Comparison of ENCODE assay signal across 9 mouse cellular contexts in genomic region chr14:23015321-23016067, GRCm38 (mm10).
DNase-seq lines count a peak whose midpoint lies in the region; ATAC-seq and TF ChIP-seq lines count a peak whose summit lies in the region.
"Had no signal": no experiment of that assay in that cellular context is flagged by ENCODE, and none has a peak within 500 bp of the region (broad histone marks: within the 10 kb centered on the region; RNA-seq: fewer than 3 reads in every experiment).

No protein-coding gene starts in this region.

- H3K4me2 ChIP-seq in kidney, embryonic 15.5 days, result peak overlapping the region; percentile 33; the same call in 1 of the 2 replicates
- H3K4me2 ChIP-seq in hindbrain, embryonic 15.5 days, result peak overlapping the region; percentile 18; the same call in 1 of the 2 replicates
- H3K4me2 ChIP-seq in midbrain, postnatal 0 days (ENCODE audit: low read depth, low read length, poor library complexity, severe bottlenecking), result no peak overlapping the region

- no peaks in the 10 kb centered on the region for H3K27me3 ChIP-seq in kidney, embryonic 15.5 days
- H3K27me3 ChIP-seq in embryonic facial prominence, embryonic 10.5 days (replicated peaks; ENCODE audit: low read depth, poor library complexity, severe bottlenecking), result no peaks in the 10 kb centered on the region
- no peaks in the 10 kb centered on the region for H3K27me3 ChIP-seq in hindbrain, embryonic 15.5 days
- H3K27me3 ChIP-seq in midbrain, postnatal 0 days (ENCODE audit: insufficient read depth, low read length), result no peaks in the 10 kb centered on the region

- WGBS in kidney, embryonic 15.5 days, result 26% methylated on average over 16 of the region's 16 CpGs
- 71% methylated on average over 16 of the region's 16 CpGs for WGBS in embryonic facial prominence, embryonic 10.5 days
- WGBS in hindbrain, embryonic 15.5 days, result 30% methylated on average over 16 of the region's 16 CpGs
- WGBS in midbrain, postnatal 0 days, result 33% methylated on average over 16 of the region's 16 CpGs

- H3K9ac ChIP-seq in kidney, embryonic 15.5 days, result no peak overlapping the region
- no peak overlapping the region for H3K9ac ChIP-seq in hindbrain, embryonic 15.5 days
- no peak overlapping the region for H3K9ac ChIP-seq in midbrain, postnatal 0 days (replicated peaks; ENCODE audit: low read length, poor library complexity, severe bottlenecking)
- H3K9ac ChIP-seq: liver, embryonic 14.5 days had no signal

- H3K27ac ChIP-seq in kidney, embryonic 15.5 days, result peak overlapping the region; percentile 88
- peak overlapping the region; percentile 63 for H3K27ac ChIP-seq in embryonic facial prominence, embryonic 10.5 days (replicated peaks)
- peak overlapping the region; percentile 48 for H3K27ac ChIP-seq in hindbrain, embryonic 15.5 days (replicated peaks)
- H3K27ac ChIP-seq in midbrain, postnatal 0 days (ENCODE audit: low read depth, low read length), result peak overlapping the region; percentile 8; the same call in 1 of the 2 replicates
- H3K27ac ChIP-seq: liver, embryonic 14.5 days had no signal

- no peak for TF ChIP-seq CTCF in midbrain, postnatal 0 days (IDR thresholded peaks at IDR 0.05)

- ATAC-seq in kidney, embryonic 15.5 days (replicated peaks; ENCODE audit: low FRiP score), result peak; percentile 60; the same call in 1 of the 2 replicates
- ATAC-seq in hindbrain, embryonic 15.5 days (ENCODE audit: low FRiP score, low read depth), result peak; percentile 69
- ATAC-seq in midbrain, postnatal 0 days (ENCODE audit: low FRiP score), result no peak
- no peak for ATAC-seq in granulocyte monocyte progenitor cell, adult 5-6 weeks (replicated peaks; ENCODE audit: poor library complexity, severe bottlenecking)

- no peaks in the 10 kb centered on the region for H3K9me3 ChIP-seq in kidney, embryonic 15.5 days (replicated peaks)
- no peaks in the 10 kb centered on the region for H3K9me3 ChIP-seq in embryonic facial prominence, embryonic 10.5 days
- H3K9me3 ChIP-seq in hindbrain, embryonic 15.5 days, result no peaks in the 10 kb centered on the region
- H3K9me3 ChIP-seq in midbrain, postnatal 0 days (ENCODE audit: low read length), result no peaks in the 10 kb centered on the region

- peaks cover 22% of the 10 kb centered on the region for H3K4me1 ChIP-seq in kidney, embryonic 15.5 days
- peaks cover 17% of the 10 kb centered on the region for H3K4me1 ChIP-seq in embryonic facial prominence, embryonic 10.5 days
- H3K4me1 ChIP-seq in hindbrain, embryonic 15.5 days (replicated peaks), result peaks cover 21% of the 10 kb centered on the region
- H3K4me1 ChIP-seq in midbrain, postnatal 0 days (ENCODE audit: insufficient read depth, low read length), result no peaks in the 10 kb centered on the region

- H3K4me3 ChIP-seq in kidney, embryonic 15.5 days (replicated peaks), result no peak overlapping the region
- H3K4me3 ChIP-seq in embryonic facial prominence, embryonic 10.5 days, result no peak overlapping the region
- H3K4me3 ChIP-seq in hindbrain, embryonic 15.5 days, result no peak overlapping the region
- no peak overlapping the region for H3K4me3 ChIP-seq in midbrain, postnatal 0 days (ENCODE audit: low read depth, low read length)

- DNase-seq in kidney, adult 8-10 months, result no peak
- peak; percentile 8 for DNase-seq in embryonic facial prominence, embryonic 10.5 days (ENCODE audit: low spot score)
- DNase-seq in midbrain, postnatal 0 days (ENCODE audit: low spot score), result peak; percentile 33
- DNase-seq in spleen, adult 12 weeks (ENCODE audit: low spot score), result no peak
- no peak for DNase-seq in thymus, postnatal 14 days

- no peaks in the 10 kb centered on the region for H3K36me3 ChIP-seq in kidney, embryonic 15.5 days
- H3K36me3 ChIP-seq in embryonic facial prominence, embryonic 10.5 days (replicated peaks), result no peaks in the 10 kb centered on the region
- no peaks in the 10 kb centered on the region for H3K36me3 ChIP-seq in hindbrain, embryonic 15.5 days
- H3K36me3 ChIP-seq in midbrain, postnatal 0 days (ENCODE audit: insufficient read depth, low read length), result no peaks in the 10 kb centered on the region

Comparison
In these comparisons a context has a peak if more than half of its experiments do, and no peak if none do; other contexts are left out.
1. ATAC-seq: peak in kidney, embryonic 15.5 days (single experiment) and hindbrain, embryonic 15.5 days (single experiment); none in midbrain, postnatal 0 days (single experiment) and granulocyte monocyte progenitor cell, adult 5-6 weeks (single experiment).
2. H3K27ac ChIP-seq: peak in every context shown above with its lines; median percentile 88 in kidney, embryonic 15.5 days; 63 in embryonic facial prominence, embryonic 10.5 days; 48 in hindbrain, embryonic 15.5 days; 8 in midbrain, postnatal 0 days.
3. DNase-seq: peak in embryonic facial prominence, embryonic 10.5 days (single experiment) and midbrain, postnatal 0 days (single experiment); none in kidney, adult 8-10 months (0 of 2), spleen, adult 12 weeks (single experiment) and thymus, postnatal 14 days (single experiment).